Mouse (Mus musculus) heart, embryonic 13.5 days (tissue): ENCODE data around the gene Olfr1058. TPM values are rescaled to one million over a fixed set of nuclear protein-coding genes. Genes with fewer than 3 reads are reported as not detected.

Experiments
- polyA plus RNA-seq: library from polyadenylated mRNA; unstranded; fragments of >200 nt; fragmentation: Nextera tagmentation; extraction: Ambion mirVana; gene quantifications from 2 replicates; pipeline ENCODE4 v1.2.1, GENCODE M21; 2015

Olfr1058 gene
- polyA plus RNA-seq, 1 experiment from 2014 or later: not detected

Other genes starting within 250 kb of the Olfr1058 start
- gene Olfr1040, start 241.8 kb downstream of the Olfr1058 start, polyA plus RNA-seq: not detected in 2 replicates
- gene Olfr1042, start 226.7 kb downstream of the Olfr1058 start, polyA plus RNA-seq: not detected in 2 replicates
- not detected in 2 replicates for gene Olfr1043, start 221.0 kb downstream of the Olfr1058 start, polyA plus RNA-seq
- gene Olfr1044, start 210.7 kb downstream of the Olfr1058 start, polyA plus RNA-seq: not detected in 2 replicates
- not detected in 2 replicates for gene Olfr52, start 202.9 kb downstream of the Olfr1058 start, polyA plus RNA-seq
- not detected in 2 replicates for gene Olfr1045, start 185.6 kb downstream of the Olfr1058 start, polyA plus RNA-seq
- gene Olfr1046, start 169.2 kb downstream of the Olfr1058 start, polyA plus RNA-seq: not detected in 2 replicates
- gene Olfr1047, start 157.2 kb downstream of the Olfr1058 start, polyA plus RNA-seq: not detected in 2 replicates
- gene Olfr1048, start 148.3 kb downstream of the Olfr1058 start, polyA plus RNA-seq: not detected in 2 replicates
- gene Olfr1049, start 130.2 kb downstream of the Olfr1058 start, polyA plus RNA-seq: not detected in 2 replicates
- gene Olfr1051, start 109.5 kb downstream of the Olfr1058 start, polyA plus RNA-seq: not detected in 2 replicates
- not detected in 2 replicates for gene Olfr1052, start 96.1 kb downstream of the Olfr1058 start, polyA plus RNA-seq
- not detected in 2 replicates for gene Olfr1053, start 73.3 kb downstream of the Olfr1058 start, polyA plus RNA-seq
- not detected in 2 replicates for gene Olfr1054, start 53.1 kb downstream of the Olfr1058 start, polyA plus RNA-seq
- not detected in 2 replicates for gene Olfr1055, start 38.3 kb downstream of the Olfr1058 start, polyA plus RNA-seq
- not detected in 2 replicates for gene Olfr1056, start 26.1 kb downstream of the Olfr1058 start, polyA plus RNA-seq
- not detected in 2 replicates for gene Olfr1057, start 10.2 kb downstream of the Olfr1058 start, polyA plus RNA-seq
- gene Olfr1061, start 25.5 kb upstream of the Olfr1058 start, polyA plus RNA-seq: not detected in 2 replicates
- gene Olfr1062, start 38.2 kb upstream of the Olfr1058 start, polyA plus RNA-seq: not detected in 2 replicates
- not detected in 2 replicates for gene Olfr1065, start 62.0 kb upstream of the Olfr1058 start, polyA plus RNA-seq
- gene Olfr1066, start 67.7 kb upstream of the Olfr1058 start, polyA plus RNA-seq: not detected in 2 replicates
- gene Olfr228, start 98.8 kb upstream of the Olfr1058 start, polyA plus RNA-seq: not detected in 2 replicates
- not detected in 2 replicates for gene Olfr1076, start 119.9 kb upstream of the Olfr1058 start, polyA plus RNA-seq
- not detected in 2 replicates for gene Olfr1079, start 153.9 kb upstream of the Olfr1058 start, polyA plus RNA-seq
- not detected in 2 replicates for gene Olfr1080, start 169.7 kb upstream of the Olfr1058 start, polyA plus RNA-seq
- not detected in 2 replicates for gene Olfr1082, start 210.4 kb upstream of the Olfr1058 start, polyA plus RNA-seq